Mouse (Mus musculus) testis, adult 2 months (tissue): ENCODE measurements around the gene Catsperz.

Experiments used
- CTCF ChIP-seq: fragments of 200-500 bp; IDR thresholded peaks from 2 replicates; pipeline ENCODE4 v1.5.1; 2012; ENCODE audit warnings: low read depth, mild to moderate bottlenecking, inconsistent platforms, low read length, moderate library complexity; ENCODE audit not compliant: control insufficient read depth, insufficient read depth, insufficient replicate concordance
- POLR2A ChIP-seq: fragments of 200-500 bp; IDR thresholded peaks from 2 replicates; pipeline ENCODE4 v1.6.1; 2012; ENCODE audit warnings: low read depth, mild to moderate bottlenecking, inconsistent platforms, low read length, moderate library complexity; ENCODE audit not compliant: control insufficient read depth

DNA sequence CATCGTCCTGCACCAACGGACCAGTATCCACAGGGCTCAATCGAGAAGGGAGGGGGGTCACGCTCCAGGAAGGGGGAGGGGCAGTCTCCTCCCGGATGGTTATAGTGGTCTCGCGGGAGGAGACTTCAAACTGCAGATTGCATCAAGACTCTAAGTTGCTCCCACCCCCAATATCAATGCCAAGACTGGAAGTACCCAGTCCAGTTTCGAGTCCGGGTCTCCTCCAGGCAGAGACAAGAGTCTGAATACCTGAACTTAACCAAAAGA is at the start of gene Catsperz:
- peak; percentile 69; the same call in 1 of the 2 replicates for TF ChIP-seq POLR2A
- TF ChIP-seq CTCF = no peak
